Mouse (Mus musculus) ES-E14 (cell line): Measurements from ENCODE around the gene Scel. TPM values are rescaled to one million over a fixed set of nuclear protein-coding genes. Genes with fewer than 3 reads are reported as not detected.

Experiments used
- DNase-seq: peaks from one replicate; pipeline ENCODE4 v3.0.0-alpha.2; 2013; ENCODE audit warnings: low read depth, low spot score
- H3K27ac ChIP-seq: 2 replicates; pipeline ENCODE4 v1.5.1; 2012; ENCODE audit warnings: low read depth, mild to moderate bottlenecking, low read length, moderate library complexity, mixed read lengths; ENCODE audit not compliant: poor library complexity, insufficient read depth, severe bottlenecking
- H3K36me3 ChIP-seq: 2 replicates; pipeline ENCODE4 v1.6.1; 2012; ENCODE audit warnings: mild to moderate bottlenecking, low read length, moderate library complexity, mixed read lengths; ENCODE audit not compliant: control insufficient read depth, poor library complexity, insufficient read depth, severe bottlenecking
- H3K4me1 ChIP-seq, 2 experiments: fragments of 150-350 bp in 1 of 2; sonication (generic) in 1 of 2; 2 replicates each; pipeline ENCODE4 v1.6.1; 2012; ENCODE audit warnings: low read length in 2 of 2, mild to moderate bottlenecking in 1 of 2, mixed read lengths in 1 of 2; ENCODE audit not compliant: control insufficient read depth in 2 of 2, insufficient read depth in 2 of 2, poor library complexity in 1 of 2
- H3K4me3 ChIP-seq, 2 experiments: fragments of 150-350 bp in 1 of 2; sonication (generic) in 1 of 2; 2 replicates each; pipeline ENCODE4 v1.5.1; 2012; ENCODE audit warnings: low read length in 2 of 2, low read depth in 1 of 2, mild to moderate bottlenecking in 1 of 2, mixed read lengths in 1 of 2; ENCODE audit not compliant: insufficient read depth in 1 of 2, poor library complexity in 1 of 2, severe bottlenecking in 1 of 2
- H3K9ac ChIP-seq: 2 replicates; pipeline ENCODE4 v1.6.1; 2012; ENCODE audit warnings: low read depth, mild to moderate bottlenecking, low read length, mixed read lengths; ENCODE audit not compliant: poor library complexity, insufficient read depth, severe bottlenecking
- H3K9me3 ChIP-seq: fragments of 150-350 bp; sonication (generic); 2 replicates; pipeline ENCODE4 v1.6.1; 2012; ENCODE audit warnings: low read depth, mild to moderate bottlenecking, low read length; ENCODE audit not compliant: control insufficient read depth, insufficient read depth
- CHD2 ChIP-seq: IDR thresholded peaks from 2 replicates; pipeline ENCODE4 v1.6.1; 2014; ENCODE audit warnings: mild to moderate bottlenecking, low read depth, low read length, inconsistent platforms
- HCFC1 ChIP-seq: IDR thresholded peaks from 2 replicates; pipeline ENCODE4 v1.6.1; 2012; ENCODE audit warnings: low read length, inconsistent platforms, borderline replicate concordance; ENCODE audit not compliant: insufficient read depth
- MAFK ChIP-seq: IDR thresholded peaks from 2 replicates; pipeline ENCODE4 v1.6.1; 2014; ENCODE audit warnings: mild to moderate bottlenecking, low read depth, low read length, inconsistent platforms; ENCODE audit not compliant: insufficient read depth
- ZC3H11A ChIP-seq: IDR thresholded peaks from 2 replicates; pipeline ENCODE4 v1.6.1; 2012; ENCODE audit warnings: low read depth, mild to moderate bottlenecking, inconsistent platforms, low read length, borderline replicate concordance
- ZNF384 ChIP-seq: IDR thresholded peaks from 2 replicates; pipeline ENCODE4 v1.6.1; 2012; ENCODE audit warnings: low read depth, low read length, inconsistent platforms
- in situ Hi-C, 2 experiments: fragments of 600-800 bp; cut with MboI; formaldehyde crosslinking; loops; one replicate each; pipeline ENCODE4 v1.15.1; 2025; ENCODE audit warnings: low sequenced_read_pairs in 2 of 2, inconsistent platforms in 1 of 2; ENCODE audit not compliant: unreplicated experiment in 2 of 2
- total RNA-seq: library from RNA; depleted of rRNA; stranded (reverse); fragments of 300-350 nt; gene quantifications from 2 replicates; pipeline ENCODE4 v1.2.3, GENCODE M21; 2012

The Scel gene
- total RNA-seq, 1 experiment: 0.49 TPM

GRCm38 (mm10) chr14:103630545-103630944, 117.4 kb downstream of the Scel start:
- no peaks in the 10 kb centered on the region for H3K4me1 ChIP-seq
- no peak overlapping the region for H3K4me3 ChIP-seq
- in situ Hi-C loops: no loop called here
- H3K9ac ChIP-seq: no peak overlapping the region
- H3K36me3 ChIP-seq: no peaks in the 10 kb centered on the region
- no peak for DNase-seq
- no peak overlapping the region for H3K27ac ChIP-seq
- H3K9me3 ChIP-seq: peaks cover 7% of the 10 kb centered on the region; the same call in 1 of the 2 replicates
- TF ChIP-seq ZNF384 (no peak), HCFC1 (no peak), CHD2 (no peak), ZC3H11A (no peak), MAFK (no peak)

GRCm38 (mm10) chr14:103643933-103644332, 130.8 kb downstream of the Scel start:
- in situ Hi-C loops: no loop called here
- Histone ChIP-seq H3K9me3 (peaks cover 8% of the 10 kb centered on the region), H3K4me3 (no peak overlapping the region), H3K9ac (no peak overlapping the region), H3K27ac (no peak overlapping the region), H3K36me3 (no peaks in the 10 kb centered on the region), H3K4me1 (0 out of 4 replicates have a peak, but pooled peaks cover 0 to 2% of the 10 kb centered on the region in 2 experiments)
- DNase-seq: no peak
- no peak for TF ChIP-seq ZNF384
- TF ChIP-seq HCFC1: no peak
- TF ChIP-seq CHD2: no peak
- TF ChIP-seq ZC3H11A: no peak
- TF ChIP-seq MAFK: no peak

- Histone ChIP-seq H3K4me1 (peaks cover 0 to 2% of the 10 kb centered on the region in 2 experiments; a peak in 1 of 4 replicates), H3K9me3 (peaks cover 5% of the 10 kb centered on the region), H3K4me3 (no peak overlapping the region), H3K27ac (no peak overlapping the region), H3K36me3 (no peaks in the 10 kb centered on the region), H3K9ac (no peak overlapping the region)
- in situ Hi-C loops: no loop called here
- TF ChIP-seq HCFC1 (no peak), ZC3H11A (no peak), ZNF384 (no peak), CHD2 (no peak), MAFK (no peak)
- DNase-seq: no peak
These were observed 134.8 kb downstream of the Scel start for GRCm38 (mm10) chr14:103647981-103648380.

- Histone ChIP-seq H3K4me3 (no peak overlapping the region), H3K27ac (no peak overlapping the region)
- in situ Hi-C loops: no loop called here
These were observed 135.6 kb downstream of the Scel start for GRCm38 (mm10) chr14:103648623-103649255.

GRCm38 (mm10) chr14:103649302-103649701, 136.2 kb downstream of the Scel start:
- in situ Hi-C loops: no loop called here
- Histone ChIP-seq H3K9ac (no peak overlapping the region), H3K4me3 (no peak overlapping the region), H3K9me3 (no peaks in the 10 kb centered on the region), H3K4me1 (peaks cover 0 to 2% of the 10 kb centered on the region in 2 experiments; a peak in 1 of 4 replicates), H3K27ac (no peak overlapping the region), H3K36me3 (no peaks in the 10 kb centered on the region)
- TF ChIP-seq CHD2: no peak
- TF ChIP-seq ZC3H11A: no peak
- no peak for TF ChIP-seq MAFK
- no peak for TF ChIP-seq ZNF384
- TF ChIP-seq HCFC1: no peak
- no peak for DNase-seq

More at GRCm38 (mm10) chr14:103648623-103649255, 135.6 kb downstream of the Scel start:
- H3K4me1 ChIP-seq: peaks cover 0 to 2% of the 10 kb centered on the region in 2 experiments; a peak in 1 of 4 replicates
- H3K36me3 ChIP-seq: no peaks in the 10 kb centered on the region
- no peaks in the 10 kb centered on the region for H3K9me3 ChIP-seq
- no peak for DNase-seq
- TF ChIP-seq HCFC1: no peak
- no peak overlapping the region for H3K9ac ChIP-seq
